In genomic region chr19:30843052-30843564, GRCm38 (mm10) we compare ENCODE assay signal across 9 mouse cellular contexts.
DNase-seq lines count a peak whose midpoint lies in the region; ATAC-seq lines count a peak whose summit lies in the region.
"Had no signal": no experiment of that assay in that cellular context is flagged by ENCODE, and none has a peak within 500 bp of the region (broad histone marks: within the 10 kb centered on the region; RNA-seq: fewer than 3 reads in every experiment).

No protein-coding gene starts in this region.

- no peaks in the 10 kb centered on the region for H3K27me3 ChIP-seq in heart, embryonic 10.5 days (ENCODE audit: insufficient read depth, poor library complexity, severe bottlenecking)
- no peaks in the 10 kb centered on the region for H3K27me3 ChIP-seq in intestine, embryonic 14.5 days (replicated peaks; ENCODE audit: control insufficient read depth, insufficient read depth, low read length)
- H3K27me3 ChIP-seq in midbrain, embryonic 13.5 days = no peaks in the 10 kb centered on the region

- H3K27ac ChIP-seq in heart, embryonic 10.5 days = no peak overlapping the region
- H3K27ac ChIP-seq in intestine, embryonic 14.5 days (ENCODE audit: low read depth) = no peak overlapping the region; the same call in 1 of the 2 replicates
- H3K27ac ChIP-seq in midbrain, embryonic 13.5 days = no peak overlapping the region
- H3K27ac ChIP-seq: liver, embryonic 14.5 days had no signal

- H3K4me2 ChIP-seq in intestine, embryonic 14.5 days (ENCODE audit: low read length) = no peak overlapping the region
- no peak overlapping the region for H3K4me2 ChIP-seq in midbrain, embryonic 13.5 days (replicated peaks)

- no peaks in the 10 kb centered on the region for H3K9me3 ChIP-seq in heart, embryonic 10.5 days
- no peaks in the 10 kb centered on the region for H3K9me3 ChIP-seq in intestine, embryonic 14.5 days (ENCODE audit: control insufficient read depth, low read length)
- no peaks in the 10 kb centered on the region for H3K9me3 ChIP-seq in midbrain, embryonic 13.5 days

- H3K9ac ChIP-seq in intestine, embryonic 14.5 days (ENCODE audit: low read length) = no peak overlapping the region
- H3K9ac ChIP-seq in midbrain, embryonic 13.5 days (replicated peaks) = no peak overlapping the region
- H3K9ac ChIP-seq: liver, embryonic 14.5 days had no signal

- H3K36me3 ChIP-seq in heart, embryonic 10.5 days = no peaks in the 10 kb centered on the region
- no peaks in the 10 kb centered on the region for H3K36me3 ChIP-seq in intestine, embryonic 14.5 days (ENCODE audit: control insufficient read depth, insufficient read depth, low read length)
- no peaks in the 10 kb centered on the region for H3K36me3 ChIP-seq in midbrain, embryonic 13.5 days

- DNase-seq in heart, adult 18-20 months = peak; percentile 27 to 33
- DNase-seq in heart, embryonic 10.5 days (ENCODE audit: low spot score) = no peak
- DNase-seq in CD4-positive helper T cell, adult 2 months (ENCODE audit: low read depth, low spot score) = peak; percentile 36
- peak; percentile 39 for DNase-seq in embryo, embryonic 9.5 days (ENCODE audit: extremely low spot score)
- DNase-seq in intestine, embryonic 14.5 days (ENCODE audit: low spot score) = no peak

- WGBS in heart, embryonic 10.5 days = 5% methylated on average over 4 of the region's 4 CpGs
- 6% methylated on average over 4 of the region's 4 CpGs for WGBS in intestine, embryonic 14.5 days
- WGBS in midbrain, embryonic 13.5 days = 14% methylated on average over 4 of the region's 4 CpGs

- no peak overlapping the region for H3K4me3 ChIP-seq in heart, embryonic 10.5 days
- no peak overlapping the region for H3K4me3 ChIP-seq in intestine, embryonic 14.5 days (ENCODE audit: low read depth, low read length)
- H3K4me3 ChIP-seq in midbrain, embryonic 13.5 days (replicated peaks) = no peak overlapping the region

- H3K4me1 ChIP-seq in heart, embryonic 10.5 days = peaks cover 11% of the 10 kb centered on the region; the same call in 1 of the 2 replicates
- no peaks in the 10 kb centered on the region; the same call in 1 of the 2 replicates for H3K4me1 ChIP-seq in intestine, embryonic 14.5 days (replicated peaks; ENCODE audit: control insufficient read depth, insufficient read depth, low read length)
- H3K4me1 ChIP-seq in midbrain, embryonic 13.5 days (replicated peaks) = no peaks in the 10 kb centered on the region

- peak; percentile 81 for ATAC-seq in intestine, embryonic 14.5 days (replicated peaks; ENCODE audit: low FRiP score, low TSS enrichment, low read depth)
- ATAC-seq in midbrain, embryonic 13.5 days = peak; percentile 89
- ATAC-seq in granulocyte monocyte progenitor cell, adult 5-6 weeks (replicated peaks; ENCODE audit: poor library complexity, severe bottlenecking) = no peak
- no peak for ATAC-seq in monocyte, adult 5-6 weeks (replicated peaks; ENCODE audit: insufficient number of reproducible peaks, low FRiP score, low TSS enrichment, poor library complexity, severe bottlenecking)

Comparison
In these comparisons a context has a peak if more than half of its experiments do, and no peak if none do; other contexts are left out.
1. DNase-seq: peak in heart, adult 18-20 months (2 of 2), CD4-positive helper T cell, adult 2 months (single experiment) and embryo, embryonic 9.5 days (single experiment); none in heart, embryonic 10.5 days (single experiment) and intestine, embryonic 14.5 days (single experiment).
2. ATAC-seq: peak in intestine, embryonic 14.5 days (single experiment) and midbrain, embryonic 13.5 days (single experiment); none in granulocyte monocyte progenitor cell, adult 5-6 weeks (single experiment) and monocyte, adult 5-6 weeks (single experiment).